Mouse (Mus musculus) ES-E14 (cell line): ENCODE data around the gene Dcaf5.

Source experiments
- CHD2 ChIP-seq: IDR thresholded peaks from 2 replicates; pipeline ENCODE4 v1.6.1; 2014; ENCODE audit warnings: mild to moderate bottlenecking, low read depth, low read length, inconsistent platforms
- HCFC1 ChIP-seq: IDR thresholded peaks from 2 replicates; pipeline ENCODE4 v1.6.1; 2012; ENCODE audit warnings: low read length, inconsistent platforms, borderline replicate concordance; ENCODE audit not compliant: insufficient read depth
- MAFK ChIP-seq: IDR thresholded peaks from 2 replicates; pipeline ENCODE4 v1.6.1; 2014; ENCODE audit warnings: mild to moderate bottlenecking, low read depth, low read length, inconsistent platforms; ENCODE audit not compliant: insufficient read depth
- ZC3H11A ChIP-seq: IDR thresholded peaks from 2 replicates; pipeline ENCODE4 v1.6.1; 2012; ENCODE audit warnings: low read depth, mild to moderate bottlenecking, inconsistent platforms, low read length, borderline replicate concordance
- ZNF384 ChIP-seq: IDR thresholded peaks from 2 replicates; pipeline ENCODE4 v1.6.1; 2012; ENCODE audit warnings: low read depth, low read length, inconsistent platforms

DNA sequence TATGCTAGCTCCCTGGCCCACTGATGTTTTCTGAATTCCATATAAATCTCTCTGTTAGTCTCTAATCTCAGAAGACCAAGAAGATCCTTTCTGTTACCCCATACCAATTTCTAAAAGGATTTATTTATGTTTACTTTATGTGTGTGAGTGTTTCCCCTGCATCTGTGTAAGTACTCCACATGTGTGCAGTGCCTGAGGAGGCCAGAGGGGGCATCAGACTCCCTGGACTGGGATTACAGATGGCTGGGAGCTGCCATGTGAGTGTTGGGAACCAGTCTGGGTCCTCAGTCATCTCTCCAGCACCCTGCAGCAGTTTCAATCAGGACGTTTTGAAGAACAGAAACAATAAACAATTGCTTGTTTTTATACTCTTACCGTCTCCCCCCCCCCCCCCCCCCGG lies 47.0 kb upstream of the Dcaf5 start:
- TF ChIP-seq HCFC1 (no peak), ZC3H11A (no peak), CHD2 (no peak), ZNF384 (no peak), MAFK (no peak)
